Mouse (Mus musculus): ENCODE results near the gene Kctd6. TPM values are rescaled to one million over a fixed set of nuclear protein-coding genes. Genes with fewer than 3 reads are reported as not detected.

Kctd6 gene
- polyA plus RNA-seq, 1 experiment from 2014 or later, result 1.2 TPM

DNA sequence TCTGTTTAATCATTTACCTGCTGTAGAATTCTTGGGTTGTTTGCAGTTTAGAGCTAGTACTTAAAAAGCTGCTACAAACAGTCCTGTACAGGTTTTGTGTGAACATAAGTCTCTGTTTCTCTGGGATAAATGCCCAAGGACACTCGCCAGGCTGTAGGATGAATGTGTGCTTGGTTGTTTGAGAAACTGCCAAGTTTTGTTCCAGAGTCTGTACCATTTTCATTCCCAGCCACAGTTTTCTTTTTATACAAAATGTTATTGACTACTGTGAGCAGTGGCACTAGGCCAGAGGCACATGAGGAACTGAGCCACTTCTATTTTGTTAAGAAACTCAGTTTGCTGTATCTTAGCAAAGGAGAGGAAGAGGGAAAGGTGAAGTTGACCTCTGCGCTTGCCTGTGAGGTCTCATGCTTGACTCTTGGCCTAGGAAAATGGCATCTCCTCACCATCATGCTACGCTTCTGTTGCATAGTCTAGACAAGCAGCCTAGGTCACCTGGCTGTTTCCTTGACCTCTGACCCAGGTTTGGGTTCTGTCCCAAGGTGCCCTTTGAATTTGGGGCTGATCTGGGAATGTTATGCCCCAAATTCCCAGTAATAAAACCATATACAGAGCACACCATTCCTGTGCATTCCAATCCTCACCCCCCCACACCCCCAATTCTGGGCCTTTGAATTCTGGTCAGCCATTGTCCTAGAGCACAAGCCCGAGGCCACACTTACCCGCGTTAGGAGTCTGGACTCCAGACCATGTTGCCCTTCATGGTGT, 27.5 kb upstream of the Kctd6 start:
- H3K36me3 ChIP-seq (ENCODE audit: control insufficient read depth, insufficient read depth), result no peaks in the 10 kb centered on the region
- H3K9me3 ChIP-seq (replicated peaks; ENCODE audit: control insufficient read depth, low read length), result no peaks in the 10 kb centered on the region
- 68% methylated on average over 6 of the region's 6 CpGs for WGBS (ENCODE audit: insufficient replicate concordance)
- no peaks in the 10 kb centered on the region for H3K4me1 ChIP-seq (ENCODE audit: control insufficient read depth, low read depth, low read length)
- H3K27ac ChIP-seq (ENCODE audit: low read length), result no peak overlapping the region
- no peak overlapping the region for H3K9ac ChIP-seq (ENCODE audit: low read depth, low read length)
- no peak overlapping the region for H3K4me2 ChIP-seq (ENCODE audit: low read depth, low read length)
- no peaks in the 10 kb centered on the region for H3K27me3 ChIP-seq (ENCODE audit: control insufficient read depth, insufficient read depth, low read depth, low read length)
- no peak overlapping the region for H3K4me3 ChIP-seq (ENCODE audit: low read depth, low read length)
- no peak for ATAC-seq (ENCODE audit: low read depth)

DNA sequence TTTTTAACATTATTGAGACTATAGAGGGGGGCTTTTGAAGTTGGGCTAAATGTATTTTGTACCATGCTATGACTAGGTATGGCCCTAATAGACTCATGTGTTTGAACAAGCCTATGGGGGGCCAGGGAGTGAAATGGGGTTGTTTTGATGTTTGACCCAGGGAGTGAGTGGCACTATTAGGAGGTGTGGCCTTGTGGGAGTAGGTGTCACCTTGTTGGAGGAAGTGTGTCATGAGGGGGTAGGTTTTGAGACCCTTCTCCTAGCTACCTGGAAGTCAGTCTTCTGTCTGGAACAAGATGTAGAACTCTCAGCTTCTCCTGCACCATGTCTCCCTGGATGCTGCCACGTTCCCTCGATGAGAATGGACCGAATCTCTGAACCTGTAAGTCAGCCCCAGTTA, 23.4 kb upstream of the Kctd6 start:
- 70% methylated on average over 3 of the region's 3 CpGs for WGBS (ENCODE audit: insufficient replicate concordance)
- no peak for ATAC-seq (ENCODE audit: low read depth)
- Histone ChIP-seq H3K27me3 (ENCODE audit: control insufficient read depth, insufficient read depth, low read depth, low read length) (no peaks in the 10 kb centered on the region), H3K36me3 (ENCODE audit: control insufficient read depth, insufficient read depth) (no peaks in the 10 kb centered on the region), H3K9me3 (replicated peaks; ENCODE audit: control insufficient read depth, low read length) (no peaks in the 10 kb centered on the region), H3K9ac (ENCODE audit: low read depth, low read length) (no peak overlapping the region), H3K4me2 (ENCODE audit: low read depth, low read length) (no peak overlapping the region), H3K27ac (ENCODE audit: low read length) (no peak overlapping the region), H3K4me1 (ENCODE audit: control insufficient read depth, low read depth, low read length) (no peaks in the 10 kb centered on the region), H3K4me3 (ENCODE audit: low read depth, low read length) (no peak overlapping the region)

DNA sequence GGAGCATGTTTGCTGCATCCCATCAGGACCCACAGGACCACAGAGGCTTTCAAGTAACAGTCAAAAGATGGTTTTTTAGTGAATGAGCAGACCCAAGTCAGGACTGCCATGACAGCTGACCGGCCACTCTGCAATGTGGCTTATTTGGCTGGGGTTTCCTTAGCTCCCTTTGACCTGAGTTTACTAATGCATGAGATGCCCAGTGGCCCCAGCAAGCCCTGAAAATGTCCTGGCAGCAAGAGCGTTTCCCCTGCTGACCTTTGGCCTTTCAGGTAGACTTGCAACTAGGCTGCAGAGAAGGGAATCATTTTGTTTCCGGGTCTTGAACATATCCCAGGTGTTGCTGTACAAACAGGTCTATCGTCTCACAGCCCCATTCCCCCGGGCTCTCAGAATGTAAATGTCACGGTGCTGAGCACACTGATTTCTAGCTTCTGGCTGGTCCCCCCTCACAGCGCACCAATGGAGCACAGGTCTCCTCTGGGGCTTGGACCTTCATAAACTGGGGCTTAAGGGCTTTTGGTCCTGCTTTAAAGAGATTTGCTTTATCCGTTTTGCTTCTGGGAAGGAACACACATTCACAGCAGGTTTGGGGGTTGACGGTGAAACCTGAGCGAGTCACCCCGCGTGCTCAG, 22.5 kb upstream of the Kctd6 start:
- Histone ChIP-seq H3K27me3 (ENCODE audit: control insufficient read depth, insufficient read depth, low read depth, low read length) (no peaks in the 10 kb centered on the region), H3K36me3 (ENCODE audit: control insufficient read depth, insufficient read depth) (no peaks in the 10 kb centered on the region), H3K27ac (ENCODE audit: low read length) (no peak overlapping the region), H3K9ac (ENCODE audit: low read depth, low read length) (no peak overlapping the region), H3K9me3 (replicated peaks; ENCODE audit: control insufficient read depth, low read length) (no peaks in the 10 kb centered on the region), H3K4me2 (ENCODE audit: low read depth, low read length) (no peak overlapping the region), H3K4me1 (ENCODE audit: control insufficient read depth, low read depth, low read length) (no peaks in the 10 kb centered on the region), H3K4me3 (ENCODE audit: low read depth, low read length) (no peak overlapping the region)
- 66% methylated on average over 12 of the region's 12 CpGs for WGBS (ENCODE audit: insufficient replicate concordance)
- no peak for ATAC-seq (ENCODE audit: low read depth)

DNA sequence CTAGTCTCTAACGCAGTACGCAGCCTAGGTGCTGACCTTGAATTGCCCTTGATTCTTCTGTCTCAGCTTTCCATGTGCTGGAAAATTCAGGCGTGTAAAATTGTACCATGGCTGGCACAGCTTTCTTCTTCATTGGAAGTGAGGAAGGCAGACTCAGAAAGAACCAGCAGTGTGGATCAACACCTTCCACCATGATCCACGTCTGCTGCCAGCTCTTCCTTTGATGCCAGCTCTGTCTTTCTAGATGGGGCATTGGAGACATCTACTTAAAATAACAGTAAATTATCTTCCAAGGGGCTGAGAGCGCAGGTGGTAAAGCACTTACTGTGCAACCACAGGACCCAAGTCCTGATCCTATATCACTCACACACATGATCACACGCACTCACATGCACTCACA, 21.2 kb upstream of the Kctd6 start:
- no peaks in the 10 kb centered on the region for H3K4me1 ChIP-seq (ENCODE audit: control insufficient read depth, low read depth, low read length)
- H3K4me3 ChIP-seq (ENCODE audit: low read depth, low read length), result no peak overlapping the region
- H3K9ac ChIP-seq (ENCODE audit: low read depth, low read length), result no peak overlapping the region
- no peaks in the 10 kb centered on the region for H3K27me3 ChIP-seq (ENCODE audit: control insufficient read depth, insufficient read depth, low read depth, low read length)
- H3K36me3 ChIP-seq (ENCODE audit: control insufficient read depth, insufficient read depth), result no peaks in the 10 kb centered on the region
- no peaks in the 10 kb centered on the region for H3K9me3 ChIP-seq (replicated peaks; ENCODE audit: control insufficient read depth, low read length)
- no peak overlapping the region for H3K4me2 ChIP-seq (ENCODE audit: low read depth, low read length)
- ATAC-seq (ENCODE audit: low read depth), result no peak
- 73% methylated on average over 6 of the region's 6 CpGs for WGBS (ENCODE audit: insufficient replicate concordance)
- no peak overlapping the region for H3K27ac ChIP-seq (ENCODE audit: low read length)

DNA sequence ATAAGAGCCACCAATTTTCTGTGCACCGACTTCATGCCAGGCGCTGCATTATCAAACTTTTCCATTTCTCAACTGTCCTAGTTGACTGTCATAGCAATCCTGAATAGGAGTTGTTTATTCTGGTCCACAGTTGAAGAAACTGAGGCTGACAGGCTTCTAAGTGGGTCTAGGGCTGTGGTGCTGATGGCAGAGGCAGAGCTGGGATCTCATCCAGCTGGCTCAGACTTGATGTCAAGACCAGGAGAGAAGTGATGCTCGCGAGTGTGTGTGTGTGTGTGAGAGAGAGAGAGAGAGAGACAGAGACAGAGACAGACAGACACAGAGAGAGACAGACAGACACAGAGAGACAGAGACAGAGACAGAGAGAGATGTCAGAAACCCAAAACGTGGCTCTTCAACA, 13.2 kb upstream of the Kctd6 start:
- ATAC-seq (ENCODE audit: low read depth), result no peak
- Histone ChIP-seq H3K27me3 (ENCODE audit: control insufficient read depth, insufficient read depth, low read depth, low read length) (no peaks in the 10 kb centered on the region), H3K4me3 (ENCODE audit: low read depth, low read length) (no peak overlapping the region), H3K4me2 (ENCODE audit: low read depth, low read length) (no peak overlapping the region), H3K4me1 (ENCODE audit: control insufficient read depth, low read depth, low read length) (no peaks in the 10 kb centered on the region; the same call in 1 of the 2 replicates), H3K27ac (ENCODE audit: low read length) (no peak overlapping the region), H3K9me3 (replicated peaks; ENCODE audit: control insufficient read depth, low read length) (no peaks in the 10 kb centered on the region), H3K36me3 (ENCODE audit: control insufficient read depth, insufficient read depth) (no peaks in the 10 kb centered on the region), H3K9ac (ENCODE audit: low read depth, low read length) (no peak overlapping the region)
- WGBS (ENCODE audit: insufficient replicate concordance), result 73% methylated on average over 5 of the region's 5 CpGs

DNA sequence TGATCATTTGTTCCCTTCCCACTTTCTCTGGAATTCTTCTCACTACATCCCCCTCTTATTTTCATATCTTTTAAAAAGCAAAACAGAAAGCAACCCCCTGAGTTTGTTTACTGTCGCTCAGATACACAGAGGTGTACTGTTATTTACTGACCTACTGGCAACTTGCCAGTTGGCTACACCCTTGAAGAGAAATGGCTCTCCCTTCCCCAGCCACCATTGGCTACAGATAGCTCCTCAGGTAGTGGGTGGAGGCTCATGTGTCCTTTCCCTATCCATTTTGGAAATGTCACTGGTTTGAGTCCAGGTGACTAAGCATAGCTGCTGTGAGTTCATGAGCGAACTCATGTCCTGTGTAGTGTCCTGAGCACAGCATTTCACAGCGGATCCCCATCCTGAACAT, 12.2 kb upstream of the Kctd6 start:
- H3K36me3 ChIP-seq (ENCODE audit: control insufficient read depth, insufficient read depth), result no peaks in the 10 kb centered on the region
- H3K4me3 ChIP-seq (ENCODE audit: low read depth, low read length), result no peak overlapping the region
- H3K27ac ChIP-seq (ENCODE audit: low read length), result no peak overlapping the region
- no peak overlapping the region for H3K4me2 ChIP-seq (ENCODE audit: low read depth, low read length)
- ATAC-seq (ENCODE audit: low read depth), result no peak
- 49% methylated on average over 3 of the region's 3 CpGs for WGBS (ENCODE audit: insufficient replicate concordance)
- no peak overlapping the region for H3K9ac ChIP-seq (ENCODE audit: low read depth, low read length)
- no peaks in the 10 kb centered on the region for H3K9me3 ChIP-seq (replicated peaks; ENCODE audit: control insufficient read depth, low read length)
- H3K27me3 ChIP-seq (ENCODE audit: control insufficient read depth, insufficient read depth, low read depth, low read length), result no peaks in the 10 kb centered on the region
- H3K4me1 ChIP-seq (ENCODE audit: control insufficient read depth, low read depth, low read length), result no peaks in the 10 kb centered on the region; the same call in 1 of the 2 replicates

DNA sequence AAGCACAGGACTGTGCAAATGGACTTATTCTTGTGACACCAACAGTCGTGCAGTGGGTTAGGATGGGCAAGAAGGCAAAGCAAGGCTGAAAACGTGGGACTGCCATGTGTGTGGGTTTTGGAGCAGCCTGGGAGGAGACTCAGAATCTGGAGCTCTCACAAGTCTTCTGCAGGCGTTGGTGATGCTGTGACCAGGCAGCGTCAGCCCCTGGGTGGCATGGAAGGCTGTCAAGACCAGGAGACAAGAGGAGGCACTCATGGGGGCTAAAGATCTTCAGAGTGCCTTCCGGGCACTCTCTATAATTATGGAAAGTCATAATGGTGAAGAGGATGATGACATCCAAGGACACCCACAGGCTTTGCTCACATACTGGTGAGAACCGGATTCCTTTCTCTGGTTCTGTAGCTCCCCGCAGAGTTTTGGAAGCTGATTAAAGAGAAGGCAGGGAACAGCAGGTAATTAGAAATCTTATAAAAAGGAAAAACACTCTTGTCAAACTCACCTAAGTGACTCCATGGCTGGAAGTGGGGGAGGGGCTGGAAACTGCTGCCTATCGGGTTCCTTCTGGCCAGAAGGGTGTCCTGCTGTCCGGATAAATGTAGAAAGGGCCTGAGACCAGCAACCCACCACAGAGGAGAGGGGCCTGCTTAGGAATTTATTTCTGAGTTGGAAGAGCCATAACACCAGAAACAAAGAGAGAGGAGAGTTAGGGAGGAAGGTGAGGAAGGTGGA, 7.6 kb upstream of the Kctd6 start:
- WGBS (ENCODE audit: insufficient replicate concordance), result 54% methylated on average over 9 of the region's 9 CpGs
- no peaks in the 10 kb centered on the region for H3K9me3 ChIP-seq (replicated peaks; ENCODE audit: control insufficient read depth, low read length)
- H3K9ac ChIP-seq (ENCODE audit: low read depth, low read length), result no peak overlapping the region
- no peaks in the 10 kb centered on the region for H3K27me3 ChIP-seq (ENCODE audit: control insufficient read depth, insufficient read depth, low read depth, low read length)
- H3K4me3 ChIP-seq (ENCODE audit: low read depth, low read length), result no peak overlapping the region
- H3K27ac ChIP-seq (ENCODE audit: low read length), result no peak overlapping the region
- H3K4me2 ChIP-seq (ENCODE audit: low read depth, low read length), result no peak overlapping the region
- no peaks in the 10 kb centered on the region; the same call in 1 of the 2 replicates for H3K4me1 ChIP-seq (ENCODE audit: control insufficient read depth, low read depth, low read length)
- H3K36me3 ChIP-seq (ENCODE audit: control insufficient read depth, insufficient read depth), result no peaks in the 10 kb centered on the region
- ATAC-seq (ENCODE audit: low read depth), result no peak

DNA sequence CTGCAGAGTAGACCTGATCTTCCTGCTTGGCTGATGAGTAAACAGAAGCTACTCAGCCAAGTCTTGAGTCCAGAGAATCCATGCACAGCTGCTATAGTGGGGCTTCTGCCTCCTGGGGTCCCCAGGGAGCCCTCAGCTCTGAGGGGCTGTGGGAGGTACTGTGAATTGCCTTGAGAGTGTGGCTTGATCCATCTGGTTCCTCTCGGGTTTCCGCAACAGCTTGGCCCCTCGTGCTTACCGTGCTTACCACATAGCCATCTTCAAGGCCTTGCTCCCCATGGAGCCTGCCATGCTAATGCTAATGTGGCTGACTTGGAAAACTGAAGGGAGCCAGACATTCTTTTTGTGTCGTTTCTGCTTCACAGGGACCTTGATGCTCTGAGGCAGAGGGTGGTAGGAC, 6.8 kb upstream of the Kctd6 start:
- 58% methylated on average over 5 of the region's 5 CpGs for WGBS (ENCODE audit: insufficient replicate concordance)
- Histone ChIP-seq H3K4me2 (ENCODE audit: low read depth, low read length) (no peak overlapping the region), H3K9ac (ENCODE audit: low read depth, low read length) (no peak overlapping the region), H3K27me3 (ENCODE audit: control insufficient read depth, insufficient read depth, low read depth, low read length) (no peaks in the 10 kb centered on the region), H3K4me1 (ENCODE audit: control insufficient read depth, low read depth, low read length) (no peaks in the 10 kb centered on the region), H3K27ac (ENCODE audit: low read length) (no peak overlapping the region), H3K36me3 (ENCODE audit: control insufficient read depth, insufficient read depth) (no peaks in the 10 kb centered on the region), H3K4me3 (ENCODE audit: low read depth, low read length) (no peak overlapping the region), H3K9me3 (replicated peaks; ENCODE audit: control insufficient read depth, low read length) (no peaks in the 10 kb centered on the region)
- ATAC-seq (ENCODE audit: low read depth), result no peak

DNA sequence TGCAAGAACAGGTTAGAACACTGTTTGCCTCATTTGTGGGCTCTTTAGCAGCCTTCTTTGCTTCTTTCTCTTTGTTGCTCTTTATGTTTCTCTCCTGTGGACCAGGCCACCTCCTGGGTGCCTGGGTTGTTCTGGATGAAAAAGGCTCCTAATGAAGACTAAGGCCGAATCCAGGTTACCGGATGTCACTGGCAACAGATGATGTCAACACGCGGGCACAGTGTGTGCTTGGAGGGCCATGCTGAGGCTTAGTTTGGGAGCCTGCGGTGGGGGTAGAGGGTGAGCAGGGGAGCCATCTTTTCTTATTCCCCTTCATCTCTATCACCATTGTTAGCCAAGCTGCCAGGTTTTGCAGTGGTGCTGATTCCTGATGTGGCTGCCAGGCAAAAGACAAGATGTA, 6.4 kb upstream of the Kctd6 start:
- Histone ChIP-seq H3K36me3 (ENCODE audit: control insufficient read depth, insufficient read depth) (no peaks in the 10 kb centered on the region), H3K27ac (ENCODE audit: low read length) (no peak overlapping the region), H3K27me3 (ENCODE audit: control insufficient read depth, insufficient read depth, low read depth, low read length) (no peaks in the 10 kb centered on the region), H3K4me3 (ENCODE audit: low read depth, low read length) (no peak overlapping the region), H3K4me2 (ENCODE audit: low read depth, low read length) (no peak overlapping the region), H3K4me1 (ENCODE audit: control insufficient read depth, low read depth, low read length) (no peaks in the 10 kb centered on the region), H3K9me3 (replicated peaks; ENCODE audit: control insufficient read depth, low read length) (no peaks in the 10 kb centered on the region), H3K9ac (ENCODE audit: low read depth, low read length) (no peak overlapping the region)
- WGBS (ENCODE audit: insufficient replicate concordance), result 72% methylated on average over 5 of the region's 5 CpGs
- no peak for ATAC-seq (ENCODE audit: low read depth)

Data from liver, embryonic 16.5 days (tissue).